Mouse (Mus musculus) thymus, adult 2 months (tissue): ENCODE data around the gene Myct1. TPM values are rescaled to one million over a fixed set of nuclear protein-coding genes. Genes with fewer than 3 reads are reported as not detected.

ENCODE experiments used
- DNase-seq: peaks from one replicate; pipeline ENCODE4 v3.0.0; 2021
- H3K27ac ChIP-seq: fragments of 200-500 bp; 2 replicates; pipeline ENCODE4 v1.5.1; 2012; ENCODE audit warnings: low read length, control low read depth; ENCODE audit not compliant: control insufficient read depth, insufficient read depth
- H3K27me3 ChIP-seq: fragments of 200-500 bp; 2 replicates; pipeline ENCODE4 v1.6.1; 2012; ENCODE audit warnings: mild to moderate bottlenecking, low read length, moderate library complexity, mixed read lengths; ENCODE audit not compliant: control insufficient read depth, insufficient read depth
- H3K36me3 ChIP-seq: fragments of 200-500 bp; 2 replicates; pipeline ENCODE4 v1.6.1; 2012; ENCODE audit warnings: mild to moderate bottlenecking, low read length, moderate library complexity; ENCODE audit not compliant: control insufficient read depth, insufficient read depth
- H3K4me1 ChIP-seq: fragments of 200-500 bp; replicated peaks from 2 replicates; pipeline ENCODE4 v1.6.1; 2012; ENCODE audit warnings: low read length; ENCODE audit not compliant: control insufficient read depth, insufficient read depth
- H3K4me3 ChIP-seq: fragments of 200-500 bp; 2 replicates; pipeline ENCODE4 v1.5.1; 2012; ENCODE audit warnings: mild to moderate bottlenecking, low read length, control low read depth, moderate library complexity; ENCODE audit not compliant: control insufficient read depth, insufficient read depth
- CTCF ChIP-seq: fragments of 200-500 bp; IDR thresholded peaks from 2 replicates; pipeline ENCODE4 v1.5.1; 2012; ENCODE audit warnings: mild to moderate bottlenecking, control low read depth, low read length, moderate library complexity, borderline replicate concordance; ENCODE audit not compliant: control insufficient read depth, poor library complexity, insufficient read depth; ENCODE audit errors: extremely low read depth
- POLR2A ChIP-seq: fragments of 200-500 bp; IDR thresholded peaks from 2 replicates; pipeline ENCODE4 v1.6.1; 2012; ENCODE audit warnings: mild to moderate bottlenecking, low read length, control low read depth, moderate library complexity; ENCODE audit not compliant: control insufficient read depth, poor library complexity, insufficient read depth; ENCODE audit errors: extremely low read depth
- WGBS: fragments of 180-500 bp; shearing (Covaris S2); methylation state at CpG from one replicate; pipeline ENCODE4 v1.1.7; 2018; 5-methylcytosine and 5-hydroxymethylcytosine counted together
- polyA plus RNA-seq: library from polyadenylated mRNA; depleted of rRNA; stranded (reverse); fragments of >200 nt; gene quantifications from 2 replicates; pipeline ENCODE4 v1.2.3, GENCODE M21; 2012; rRNA removed

Myct1 gene
- polyA plus RNA-seq, 1 experiment = 1.3 TPM

- no peaks in the 10 kb centered on the region for H3K27me3 ChIP-seq
- H3K4me3 ChIP-seq = no peak overlapping the region
- no peak for TF ChIP-seq CTCF
- TF ChIP-seq POLR2A = no peak
- H3K27ac ChIP-seq = no peak overlapping the region
- no peaks in the 10 kb centered on the region for H3K36me3 ChIP-seq
- no peak for DNase-seq
- WGBS = 79% methylated on average over 4 of the region's 4 CpGs
- H3K4me1 ChIP-seq = no peaks in the 10 kb centered on the region
Measured at GRCm38 (mm10) chr10:5637322-5637721, 43.7 kb downstream of the Myct1 start.

GRCm38 (mm10) chr10:5639112-5639511 lies 45.5 kb downstream of the Myct1 start, which contains the start of gene Vip:
Gene Vip, plus strand, starts transcription at chr10:5639218.
- no peaks in the 10 kb centered on the region for H3K27me3 ChIP-seq
- H3K4me1 ChIP-seq = no peaks in the 10 kb centered on the region
- no peak within 1 kb of the TSS for H3K4me3 ChIP-seq
- H3K36me3 ChIP-seq = no peaks in the 10 kb centered on the region
- no peak for DNase-seq
- H3K27ac ChIP-seq = no peak within 1 kb of the TSS
- TF ChIP-seq POLR2A = no peak
- TF ChIP-seq CTCF = no peak
- WGBS = 30% methylated on average over 8 of the region's 8 CpGs

Other genes with a start within 250 kb of the Myct1 start
- 30.0 and 33.5 TPM in 2 replicates for gene Syne1, start 42.3 kb upstream of the Myct1 start, polyA plus RNA-seq
- gene Vip, start 45.4 kb downstream of the Myct1 start, polyA plus RNA-seq = 0.05 and 0.19 TPM in 2 replicates
- gene Fbxo5, start 211.8 kb downstream of the Myct1 start, polyA plus RNA-seq = 17.6 and 23.8 TPM in 2 replicates
- 5.3 and 7.1 TPM in 2 replicates for gene Mtrf1l, start 230.1 kb downstream of the Myct1 start, polyA plus RNA-seq